Mouse (Mus musculus) liver, adult (tissue): ENCODE results near the gene Efna5.

ENCODE experiments used
- GATA4 ChIP-seq: IDR thresholded peaks from 2 replicates; pipeline ENCODE4 v1.6.1; 2014; ENCODE audit warnings: mild to moderate bottlenecking, low read length; ENCODE audit not compliant: insufficient replicate concordance

Gene Efna5

DNA sequence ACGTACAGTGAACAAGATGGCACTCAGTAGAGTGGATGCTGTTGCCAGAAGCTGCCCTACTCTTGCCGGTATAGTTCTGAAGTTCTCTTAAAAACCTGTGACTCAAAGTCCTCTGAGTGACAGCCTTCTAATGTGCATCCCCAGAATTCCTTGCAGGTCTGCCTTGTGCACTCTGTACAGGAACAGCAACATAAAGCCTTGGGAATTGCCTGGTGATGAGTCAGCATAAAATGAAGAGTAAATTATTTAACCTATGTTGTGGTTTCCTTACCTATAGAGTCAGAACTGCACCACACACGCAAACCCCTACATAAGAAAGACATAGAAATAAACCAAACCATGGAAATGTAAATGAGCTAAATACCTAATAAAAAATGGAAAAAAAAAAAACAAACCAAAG lies 159.5 kb downstream of the Efna5 start:
- no peak for TF ChIP-seq GATA4

DNA sequence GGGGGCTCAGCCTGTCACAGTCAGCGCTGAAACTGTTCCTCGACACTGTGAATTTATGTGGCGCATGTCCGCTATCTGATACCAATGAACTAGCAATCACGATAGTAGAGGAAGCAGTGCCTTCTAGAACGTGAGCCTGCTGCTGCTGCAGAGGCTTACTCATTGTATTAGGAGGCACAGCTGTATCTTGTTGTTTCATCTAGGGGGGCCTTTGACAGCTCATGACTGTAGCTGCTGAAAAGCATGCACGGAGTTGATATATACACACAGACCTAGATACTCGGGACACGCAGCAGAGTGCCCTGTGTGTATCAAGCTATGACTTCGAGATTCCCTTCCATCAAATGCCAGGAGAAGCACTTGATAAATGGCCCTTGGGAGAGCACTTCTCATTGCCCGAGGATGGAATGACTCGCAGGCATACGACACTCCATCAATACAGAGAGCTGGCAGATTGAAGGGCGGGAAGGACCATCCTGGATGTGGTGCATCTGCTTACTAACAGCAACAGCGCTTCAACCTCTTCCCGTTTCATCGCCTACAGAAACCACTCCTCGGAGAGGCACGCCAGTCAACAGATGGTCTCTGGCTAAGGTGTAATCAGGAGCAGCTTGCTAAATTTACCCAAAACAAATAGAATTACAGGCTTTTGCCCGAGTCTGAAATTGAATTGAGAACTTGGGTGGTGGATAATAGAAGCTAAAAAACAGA lies 160.2 kb downstream of the Efna5 start:
- TF ChIP-seq GATA4, result no peak

DNA sequence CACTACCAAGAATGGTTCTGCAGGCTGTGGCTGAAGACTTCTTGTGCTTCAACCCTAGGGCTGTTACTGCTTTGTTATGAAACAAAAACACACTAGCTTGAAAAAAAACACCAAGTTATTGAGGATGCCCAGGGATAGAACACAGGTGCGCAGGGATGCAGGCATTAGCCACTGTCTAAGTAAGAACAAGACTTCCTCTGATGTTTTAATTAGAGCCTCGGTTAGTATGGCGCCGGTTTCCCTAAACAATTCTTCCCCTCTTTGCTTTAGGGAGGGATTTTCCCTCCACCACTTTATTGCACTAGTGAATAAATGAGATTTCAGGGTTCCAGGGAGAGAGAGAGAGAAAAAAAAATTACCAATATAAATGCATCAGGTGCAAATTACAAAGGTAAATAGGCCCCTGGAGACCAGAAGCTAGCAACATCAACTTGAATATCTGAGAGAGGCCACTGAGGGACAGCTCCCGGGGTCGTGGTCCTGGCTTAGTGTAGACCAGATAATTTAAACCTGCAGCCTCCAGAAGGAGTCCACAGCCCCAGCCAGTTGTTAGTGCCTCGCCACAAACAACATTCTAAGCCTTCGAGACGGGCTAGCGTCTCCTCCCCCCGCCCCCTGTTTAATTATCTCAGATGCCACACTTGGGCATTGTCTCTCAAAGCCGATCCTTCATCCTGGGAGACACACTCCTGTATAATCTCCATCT lies 163.5 kb downstream of the Efna5 start:
- TF ChIP-seq GATA4, result no peak

DNA sequence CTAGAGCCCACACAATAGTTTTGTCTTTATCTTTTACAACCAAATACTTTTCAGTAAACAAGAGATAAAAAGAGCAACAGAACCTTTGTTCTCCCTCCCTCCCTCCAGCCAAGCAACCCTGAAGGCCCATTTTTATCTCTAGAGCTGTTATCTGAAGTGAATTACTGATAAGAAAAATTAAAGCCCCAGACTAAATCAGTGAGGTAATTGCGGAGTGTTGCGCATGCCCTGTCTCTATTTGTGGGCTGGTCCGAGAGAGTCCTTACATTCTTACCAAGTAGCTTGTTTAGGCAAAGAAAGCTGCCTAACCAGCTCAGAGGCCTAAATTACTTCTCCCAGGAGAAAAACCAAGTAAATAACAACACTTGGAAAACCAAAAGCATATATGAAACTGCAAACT lies 167.7 kb downstream of the Efna5 start:
- TF ChIP-seq GATA4, result no peak

DNA sequence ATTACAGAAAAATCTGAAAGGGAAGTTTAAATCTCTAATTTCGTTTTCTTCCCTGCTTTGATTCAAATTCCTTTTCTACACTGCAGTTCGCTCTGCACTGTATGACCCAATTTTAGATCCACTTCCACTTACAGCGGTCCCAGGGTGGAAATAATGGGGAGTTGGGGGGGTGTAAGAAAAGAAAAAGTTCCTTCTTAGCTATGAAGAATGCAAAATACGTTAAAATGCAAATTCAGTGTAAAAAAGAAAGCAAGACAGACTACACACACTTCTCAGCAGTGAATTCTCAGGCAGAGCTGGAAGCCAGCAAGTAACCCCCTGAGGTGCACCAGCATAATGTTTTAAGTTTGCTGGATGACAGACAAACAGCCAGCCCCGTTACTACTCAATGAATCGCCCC lies 174.7 kb downstream of the Efna5 start:
- no peak for TF ChIP-seq GATA4

DNA sequence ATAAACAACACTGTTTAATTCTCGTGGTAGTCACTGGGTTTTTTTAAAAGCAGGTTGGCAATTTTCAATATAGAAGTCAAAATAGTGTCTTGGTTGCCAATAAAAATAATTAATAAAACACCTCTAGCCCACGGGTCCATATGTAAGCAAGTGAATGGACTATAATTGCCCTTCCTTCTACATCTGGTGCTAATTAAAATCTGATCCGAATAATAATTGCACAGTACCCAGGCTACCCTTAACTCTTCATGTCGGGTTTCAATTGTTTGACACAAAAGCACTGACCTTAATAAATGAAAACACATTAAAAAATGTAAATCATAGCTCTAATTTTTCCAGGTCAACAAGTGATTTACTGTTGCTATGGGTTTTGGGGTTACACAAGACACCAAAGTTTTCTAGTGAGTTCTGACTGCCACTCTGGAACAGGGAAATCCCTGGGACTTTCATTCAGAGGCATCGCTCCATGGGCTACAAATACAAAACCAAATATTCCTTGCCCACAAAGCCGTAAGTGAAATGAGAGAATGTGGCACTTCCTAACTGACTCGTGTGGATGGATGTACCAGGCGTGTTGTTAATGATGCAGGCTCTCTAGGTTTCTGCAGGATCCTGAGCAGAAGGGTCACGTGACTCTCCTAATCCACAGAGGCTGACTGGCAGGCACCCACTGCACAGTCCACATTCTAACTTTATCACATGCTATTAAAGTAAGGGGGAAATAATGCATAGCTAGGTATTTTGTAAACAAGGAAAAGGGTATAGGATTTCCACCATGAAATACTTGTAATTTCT lies 178.9 kb downstream of the Efna5 start:
- no peak for TF ChIP-seq GATA4

DNA sequence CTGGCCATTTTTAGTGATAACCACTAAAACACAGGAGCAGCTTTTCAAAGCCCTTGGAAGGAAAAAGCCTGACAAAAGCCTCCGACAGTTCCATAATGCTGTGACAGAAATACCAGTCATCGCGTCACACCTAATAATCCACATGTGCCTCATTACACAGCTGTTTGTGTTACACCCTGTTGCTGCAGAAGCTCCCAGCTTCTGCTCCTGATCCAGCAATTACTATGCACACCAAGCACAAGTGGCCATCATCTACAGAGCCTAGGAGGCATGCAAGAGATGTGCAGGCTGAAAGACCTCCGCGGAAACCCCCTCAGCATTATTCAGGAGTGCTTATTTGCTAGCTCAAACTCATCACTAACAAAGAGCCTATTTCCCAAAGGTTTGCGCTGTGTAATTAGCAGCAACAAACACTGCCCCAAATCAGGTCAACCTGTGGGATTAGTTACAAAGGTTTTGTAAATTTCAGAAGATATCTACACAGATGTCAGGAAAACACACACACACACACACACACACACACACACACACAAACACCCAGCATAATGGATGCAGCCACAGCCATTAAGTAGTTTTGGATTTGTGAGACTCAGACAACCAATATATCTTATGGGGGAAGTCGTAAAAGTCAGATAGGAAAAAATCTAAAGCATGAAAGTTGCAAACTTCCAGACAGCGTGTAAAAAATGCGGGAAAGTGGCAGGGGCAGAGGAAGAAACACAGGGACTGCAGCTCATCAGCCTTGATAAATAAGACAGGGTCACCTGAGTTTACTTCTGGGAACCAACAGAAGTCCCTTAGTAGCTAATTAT lies 180.1 kb downstream of the Efna5 start:
- TF ChIP-seq GATA4, result no peak

DNA sequence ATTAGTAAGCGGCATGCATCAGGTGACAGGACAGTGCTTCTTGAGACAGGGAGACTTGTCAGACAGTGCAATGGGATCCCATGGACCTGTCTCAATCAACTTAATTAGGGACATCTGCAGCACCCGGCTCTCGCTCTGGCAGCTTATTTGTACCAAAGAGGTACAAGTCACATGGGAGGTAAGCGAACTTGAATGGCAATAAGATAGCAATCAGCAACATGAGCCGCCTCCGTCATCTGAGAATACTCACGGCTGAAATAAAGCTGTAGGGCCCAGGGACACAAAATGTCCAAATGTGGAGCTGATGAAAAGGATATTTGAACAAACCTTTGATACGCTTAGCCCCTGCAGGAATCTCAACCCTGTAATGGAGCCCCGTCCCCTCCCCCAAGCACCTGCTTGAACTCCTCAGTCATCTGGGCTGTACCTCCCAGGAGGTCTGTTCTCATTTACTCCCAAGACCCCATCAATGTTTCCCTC lies 186.1 kb downstream of the Efna5 start:
- TF ChIP-seq GATA4, result no peak

DNA sequence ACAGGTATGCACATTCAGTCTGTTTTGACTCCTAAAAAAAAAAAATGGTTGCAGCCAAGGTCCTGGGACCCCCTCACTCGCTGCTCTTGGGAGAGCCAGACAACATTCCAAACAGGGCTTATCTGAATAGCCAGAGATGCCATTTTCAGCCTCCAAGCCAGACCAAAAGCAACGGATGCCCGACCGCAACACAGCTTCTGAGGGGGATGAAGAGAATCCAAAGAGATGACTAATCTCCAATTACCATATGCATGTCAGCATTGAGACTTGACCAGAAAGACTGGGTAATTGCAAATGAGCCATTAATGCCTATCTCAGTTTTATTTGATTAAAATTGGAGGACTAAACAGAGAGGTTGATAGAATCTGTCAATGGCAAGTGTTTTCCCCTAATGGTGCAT lies 188.9 kb downstream of the Efna5 start:
- no peak for TF ChIP-seq GATA4

DNA sequence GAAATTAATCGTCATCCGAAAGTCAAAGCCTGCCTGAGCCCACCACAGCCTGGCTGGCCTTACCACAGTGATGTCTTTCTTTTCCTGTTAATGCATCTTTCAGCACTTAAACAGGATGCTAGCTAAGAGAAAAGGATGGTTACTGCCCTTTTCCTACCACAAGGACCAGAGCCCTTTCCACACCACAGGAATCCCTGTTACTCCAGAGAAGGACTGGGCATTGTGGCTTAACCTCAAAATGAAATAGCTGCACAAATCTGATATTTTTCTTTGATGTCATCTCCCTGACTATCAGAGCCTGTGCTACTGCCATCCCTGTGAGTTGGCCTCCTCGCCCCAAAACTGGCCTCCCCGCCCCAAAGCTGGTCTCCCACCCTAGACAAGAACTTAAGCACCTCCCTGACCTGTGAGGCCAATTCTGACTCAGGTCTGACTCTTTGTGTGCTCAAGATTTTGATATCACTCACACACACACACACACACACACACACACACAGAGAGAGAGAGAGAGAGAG lies 189.9 kb downstream of the Efna5 start:
- no peak for TF ChIP-seq GATA4

DNA sequence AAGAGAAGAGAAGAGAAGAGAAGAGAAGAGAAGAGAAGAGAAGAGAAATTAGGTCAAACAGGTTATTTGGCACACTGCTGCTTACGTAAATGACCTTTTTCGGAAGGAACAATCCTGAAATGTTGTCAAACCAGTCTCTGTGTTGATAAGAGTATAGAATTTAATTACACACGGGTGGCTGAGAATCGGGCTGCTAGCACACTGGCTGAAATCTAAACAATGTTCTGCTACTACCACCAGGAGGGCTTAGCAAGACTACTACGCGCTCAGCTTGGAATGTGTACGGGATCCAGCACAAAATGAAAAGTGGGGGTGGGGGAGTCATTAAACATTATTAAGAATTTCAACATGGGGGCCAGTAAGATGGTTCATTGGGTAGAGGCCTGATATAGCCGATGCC lies 190.9 kb downstream of the Efna5 start:
- TF ChIP-seq GATA4, result no peak

DNA sequence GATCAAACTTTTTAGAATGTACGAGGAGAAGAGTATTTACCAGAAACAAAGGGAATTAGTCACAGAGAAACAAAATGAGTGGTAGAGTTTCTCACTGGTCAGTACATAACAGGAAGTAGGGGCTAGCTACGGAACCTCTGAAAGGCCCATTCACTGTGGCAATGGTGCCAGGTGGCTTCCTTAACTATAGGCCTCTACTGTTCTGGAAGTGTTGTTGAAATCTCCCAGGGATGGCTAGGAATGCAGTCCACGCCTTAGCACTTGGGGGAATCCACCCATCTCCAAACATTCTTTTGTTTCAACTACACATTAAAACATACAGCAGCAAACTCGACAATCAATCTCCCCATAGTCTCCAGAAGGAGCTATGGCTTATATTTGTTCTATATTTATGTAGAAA lies 191.5 kb downstream of the Efna5 start:
- TF ChIP-seq GATA4, result no peak

DNA sequence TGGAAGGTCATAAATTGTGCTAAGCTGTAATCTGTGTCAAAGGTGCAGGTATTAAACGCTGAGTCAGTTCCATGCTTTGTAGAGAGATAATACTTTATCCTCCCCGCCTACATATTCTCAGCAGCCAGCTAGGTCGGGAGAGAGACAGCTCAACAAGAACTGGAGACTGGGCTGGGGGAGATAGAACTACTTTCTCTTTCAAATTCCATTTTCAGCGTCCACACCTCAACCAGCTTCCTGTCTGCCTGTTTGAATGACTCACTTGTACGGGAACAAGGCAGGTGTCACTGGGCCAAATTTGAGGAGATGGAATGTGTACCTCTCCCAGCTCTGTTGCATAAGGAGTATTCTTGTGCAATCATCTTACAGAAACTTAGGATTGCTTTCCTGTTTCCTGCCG lies 193.7 kb downstream of the Efna5 start:
- no peak for TF ChIP-seq GATA4

DNA sequence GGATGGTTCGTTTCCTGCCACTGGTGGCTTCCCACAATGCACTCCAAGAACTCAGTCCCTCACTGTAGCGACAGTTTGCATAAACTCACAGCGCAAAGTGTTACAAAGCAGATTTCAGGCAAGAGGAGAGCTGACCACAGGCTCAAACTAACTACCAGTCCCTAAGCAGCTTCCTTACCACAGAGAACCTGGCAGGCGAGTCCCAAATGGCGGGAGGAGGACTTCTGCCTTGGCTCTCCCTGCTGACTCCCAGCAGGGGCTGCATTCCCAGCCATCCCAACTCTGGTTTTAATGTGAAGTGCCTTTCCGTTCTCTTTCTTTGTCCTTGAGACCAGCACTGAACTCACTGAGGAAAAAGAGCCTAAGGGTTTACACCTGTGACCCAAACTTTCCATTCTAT lies 195.9 kb downstream of the Efna5 start:
- TF ChIP-seq GATA4, result no peak

DNA sequence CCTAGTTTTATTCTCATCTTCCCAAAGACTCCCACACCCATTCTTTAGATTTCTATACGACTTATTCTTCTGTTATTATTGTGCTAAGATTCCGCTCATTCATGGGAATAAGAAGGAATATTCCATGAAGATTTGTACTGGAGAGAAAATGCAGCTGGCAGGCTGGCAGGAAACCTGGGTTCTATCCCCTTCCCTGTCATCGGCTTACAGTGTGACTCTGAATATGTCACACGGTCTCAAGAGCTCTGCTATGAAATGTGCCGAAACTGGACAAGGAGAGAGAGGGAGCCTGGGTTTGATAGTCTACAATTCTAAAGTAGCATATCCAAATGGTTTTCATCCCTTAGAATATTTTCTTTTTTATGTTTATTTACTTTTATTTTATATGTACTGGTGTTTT lies 198.0 kb downstream of the Efna5 start:
- TF ChIP-seq GATA4, result no peak

DNA sequence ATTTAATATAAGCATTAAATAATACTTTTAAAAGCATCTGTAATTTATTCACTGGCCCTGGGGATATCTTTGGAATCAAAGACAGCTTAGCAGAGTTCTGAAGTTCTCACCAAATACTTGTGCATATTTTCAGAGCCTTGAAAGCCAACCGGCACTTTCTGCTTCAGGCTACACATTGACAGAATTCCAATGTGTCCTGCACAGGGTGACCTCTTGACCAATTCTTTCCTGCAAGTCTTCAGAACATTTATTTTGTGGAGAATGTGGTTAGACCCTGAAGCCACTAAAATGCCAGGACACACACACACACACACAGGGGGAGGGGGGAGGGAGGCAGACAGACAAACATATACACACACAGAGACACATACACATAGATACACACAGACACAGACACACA lies 199.4 kb downstream of the Efna5 start:
- TF ChIP-seq GATA4, result no peak

DNA sequence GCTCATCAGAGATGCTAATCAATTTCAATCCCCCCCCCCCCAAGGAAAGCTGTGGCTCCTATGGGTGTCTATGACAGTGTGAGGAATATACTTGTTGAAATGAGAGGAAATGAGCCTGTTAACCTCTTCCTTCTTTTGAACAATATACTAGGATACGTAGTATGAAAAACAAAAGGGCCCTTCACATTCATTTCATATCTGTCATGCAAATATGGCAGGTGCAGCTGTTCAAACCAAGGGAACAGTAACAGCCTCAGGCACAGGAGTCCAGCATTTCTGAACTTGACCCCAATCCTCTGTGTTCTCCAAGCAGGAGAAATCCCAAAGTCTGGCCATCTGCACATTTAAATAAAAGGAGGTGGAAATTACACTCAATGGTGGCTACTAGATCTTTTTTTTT lies 200.4 kb downstream of the Efna5 start:
- TF ChIP-seq GATA4, result no peak
